Mouse (Mus musculus) monocyte, adult 5-6 weeks (primary cell): ENCODE results near the gene Egf. TPM values are rescaled to one million over a fixed set of nuclear protein-coding genes. Genes with fewer than 3 reads are reported as not detected.

ENCODE experiments used
- ATAC-seq: fragments of 153-309, 156-312 bp; replicated peaks from 2 replicates; pipeline ENCODE4 v1.8.0; 2017; ENCODE audit warnings: mild to moderate bottlenecking; ENCODE audit not compliant: low TSS enrichment, insufficient number of reproducible peaks, severe bottlenecking, poor library complexity, low FRiP score
- total RNA-seq: library from RNA; stranded (forward); fragments of 200-1000, 200-491, 200-594 nt; gene quantifications from 3 replicates; pipeline ENCODE4 v1.2.3, GENCODE M21; 2017

Egf gene
- total RNA-seq, 1 experiment from 2014 or later, result 1.4 TPM

- peak; percentile 63 for ATAC-seq
Observed at GRCm38 (mm10) chr3:129658776-129659175, 96.3 kb downstream of the Egf start.

DNA sequence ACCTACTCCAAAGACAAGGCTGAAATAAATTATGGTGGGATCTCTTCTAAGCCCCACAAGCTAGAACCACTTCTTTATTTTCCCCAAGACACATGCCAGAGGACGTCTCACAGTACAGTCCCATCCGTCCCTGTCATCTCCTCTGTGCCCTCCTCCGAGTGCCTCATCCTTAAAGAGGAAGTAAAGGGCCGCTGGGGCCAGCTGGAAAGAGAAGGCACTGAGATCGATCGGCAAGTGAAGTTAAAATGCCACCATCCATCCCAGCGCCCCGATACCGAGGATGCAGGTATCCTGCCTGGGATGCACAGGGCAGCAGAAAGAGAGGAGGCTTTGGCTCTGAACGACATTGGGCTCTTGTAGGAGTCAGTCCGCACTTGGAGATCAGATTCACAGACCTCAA is 97.3 kb downstream of the Egf start:
- no peak for ATAC-seq

DNA sequence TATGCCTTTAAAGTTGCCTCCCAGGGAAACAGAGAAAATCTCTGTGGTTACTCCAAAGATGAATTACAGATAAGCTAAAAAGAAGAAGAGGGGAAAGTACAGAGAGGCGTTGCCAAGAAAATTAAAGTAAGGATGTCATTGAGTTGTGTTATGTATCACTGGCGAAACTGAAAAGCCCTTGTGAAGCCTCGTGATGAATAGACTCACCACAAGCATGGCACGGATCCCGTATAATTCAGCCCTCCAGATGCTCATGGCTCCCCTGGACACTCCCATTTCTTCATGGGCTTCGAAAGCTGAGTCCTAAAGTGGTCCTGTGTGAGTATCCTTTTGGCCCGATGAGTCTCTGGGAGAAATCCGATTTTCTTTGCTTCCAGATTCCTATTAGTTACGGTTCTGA is 97.9 kb downstream of the Egf start:
- no peak for ATAC-seq

- ATAC-seq, result no peak
Observed at GRCm38 (mm10) chr3:129656540-129656939, 98.6 kb downstream of the Egf start.

DNA sequence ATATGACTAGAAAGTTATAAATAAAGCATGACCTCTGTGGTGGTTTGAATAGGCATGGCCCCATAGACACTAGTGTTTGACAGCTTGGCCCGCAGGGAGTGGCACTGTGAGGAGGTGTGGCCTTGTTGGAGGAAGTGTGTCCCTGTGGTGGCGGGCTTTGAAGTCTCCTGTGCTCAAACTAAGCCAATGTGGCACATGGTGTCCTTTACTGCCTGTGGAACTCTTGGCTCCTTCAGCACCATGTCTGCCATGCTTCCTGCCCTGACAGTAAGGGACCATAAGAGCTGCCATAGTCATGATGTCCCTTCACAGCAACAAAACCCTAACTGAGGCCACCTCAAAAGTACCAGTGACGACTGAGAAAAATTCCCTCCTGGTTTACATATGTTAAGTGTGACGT is 102.6 kb downstream of the Egf start:
- ATAC-seq, result no peak

- no peak for ATAC-seq
Observed at GRCm38 (mm10) chr3:129651765-129652164, 103.4 kb downstream of the Egf start.

DNA sequence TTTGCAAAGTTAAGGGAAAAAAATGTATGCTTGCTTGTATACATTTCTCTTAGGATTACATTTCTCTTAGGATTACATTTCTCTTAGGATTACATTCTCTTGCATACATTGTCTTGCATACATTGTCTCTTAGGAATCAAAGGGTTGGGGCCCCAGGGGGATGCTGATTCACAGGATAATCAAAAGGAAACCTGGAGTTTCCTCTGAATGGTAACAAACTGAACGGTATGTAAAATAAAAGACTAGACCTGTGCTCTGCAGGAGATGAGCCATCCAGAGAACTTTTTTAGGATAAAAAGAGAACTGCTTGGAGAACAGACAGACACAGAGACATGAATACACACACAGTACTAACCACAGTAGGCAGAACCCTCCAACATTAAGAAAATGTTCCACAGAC is 104.2 kb downstream of the Egf start:
- no peak for ATAC-seq

- no peak for ATAC-seq
Observed at GRCm38 (mm10) chr3:129650293-129650612, 104.9 kb downstream of the Egf start.

- ATAC-seq, result no peak
Observed at GRCm38 (mm10) chr3:129649586-129650292, 105.4 kb downstream of the Egf start.

GRCm38 (mm10) chr3:129648598-129648997 is 106.5 kb downstream of the Egf start:
- no peak for ATAC-seq

- no peak for ATAC-seq
Observed at GRCm38 (mm10) chr3:129647312-129647711, 107.8 kb downstream of the Egf start.

GRCm38 (mm10) chr3:129646781-129647180 is 108.3 kb downstream of the Egf start:
- no peak for ATAC-seq

GRCm38 (mm10) chr3:129645409-129645808 is 109.7 kb downstream of the Egf start:
- ATAC-seq, result no peak

DNA sequence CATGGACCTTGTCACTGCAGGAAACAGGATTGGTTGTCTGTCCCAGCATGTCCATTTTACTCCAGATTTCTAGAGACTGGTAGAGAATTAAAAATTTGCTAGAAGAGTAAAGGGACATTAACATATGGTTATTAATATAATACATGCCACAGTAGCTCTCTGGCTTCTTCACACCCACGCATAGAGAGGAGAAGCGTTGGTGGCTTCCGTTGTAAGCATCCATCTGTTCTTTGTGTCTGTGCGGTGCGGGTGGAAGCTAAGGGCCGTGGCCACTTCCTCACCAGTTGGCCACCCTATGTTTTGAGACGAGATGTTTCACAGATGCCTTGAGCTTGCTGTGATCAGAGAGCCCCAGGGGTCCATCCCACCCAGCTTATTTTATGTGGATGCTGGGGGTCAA is 113.5 kb downstream of the Egf start:
- ATAC-seq, result no peak

DNA sequence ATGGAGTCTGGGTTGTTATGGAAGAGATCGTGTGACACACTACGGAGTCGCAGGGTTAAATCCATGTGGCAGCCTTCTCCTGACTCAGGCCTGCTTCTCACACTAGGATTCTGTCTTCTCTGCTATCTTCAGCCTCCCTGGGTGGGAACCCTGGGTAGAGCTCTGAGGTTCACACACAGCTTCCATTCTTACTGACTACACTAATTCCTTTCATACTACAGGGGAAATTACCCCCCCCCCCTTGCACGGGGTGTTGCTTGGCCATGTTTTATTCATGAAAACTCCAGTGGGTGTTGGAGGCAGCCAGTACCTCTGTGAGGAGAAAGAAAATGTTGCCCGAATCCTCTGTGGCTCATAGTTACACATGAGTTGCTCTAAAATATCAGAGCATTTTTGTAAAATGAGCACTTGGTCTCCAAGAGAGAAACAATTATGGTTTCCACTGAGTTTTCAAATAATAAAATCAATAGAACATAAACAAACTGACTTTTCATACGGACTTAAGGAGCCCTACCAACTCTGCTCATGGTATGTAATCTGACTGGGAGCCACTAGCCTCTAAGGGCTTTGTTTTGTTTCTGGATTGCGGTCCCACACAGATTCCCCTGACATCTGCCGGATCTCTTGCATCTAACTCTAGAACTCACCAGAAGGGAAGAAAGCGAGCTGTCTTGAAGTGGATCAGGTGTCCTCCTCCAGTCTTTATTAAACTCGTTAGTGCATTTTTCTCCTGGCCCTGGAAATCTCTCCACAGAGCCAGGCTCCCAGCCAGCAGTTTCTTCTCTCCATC is 114.7 kb downstream of the Egf start:
- ATAC-seq, result no peak

DNA sequence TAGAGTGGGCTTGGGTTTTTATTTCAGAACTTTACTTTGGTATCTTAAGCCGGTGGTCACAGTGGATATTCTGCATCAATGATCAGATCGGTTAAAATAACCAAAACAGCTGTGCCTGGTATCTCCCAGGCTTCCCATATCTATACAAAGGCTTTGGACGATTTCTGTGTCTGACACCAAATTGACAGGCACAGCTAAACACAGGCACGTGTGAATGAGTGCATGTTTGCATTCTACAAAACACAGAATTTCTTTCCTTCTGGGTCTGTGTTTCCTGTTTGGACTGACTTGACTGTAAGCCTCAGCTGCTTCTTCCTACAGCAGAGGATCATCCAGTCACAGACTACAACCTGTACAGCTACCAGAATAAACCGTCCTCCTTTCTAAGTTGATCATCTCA is 115.4 kb downstream of the Egf start:
- no peak for ATAC-seq

DNA sequence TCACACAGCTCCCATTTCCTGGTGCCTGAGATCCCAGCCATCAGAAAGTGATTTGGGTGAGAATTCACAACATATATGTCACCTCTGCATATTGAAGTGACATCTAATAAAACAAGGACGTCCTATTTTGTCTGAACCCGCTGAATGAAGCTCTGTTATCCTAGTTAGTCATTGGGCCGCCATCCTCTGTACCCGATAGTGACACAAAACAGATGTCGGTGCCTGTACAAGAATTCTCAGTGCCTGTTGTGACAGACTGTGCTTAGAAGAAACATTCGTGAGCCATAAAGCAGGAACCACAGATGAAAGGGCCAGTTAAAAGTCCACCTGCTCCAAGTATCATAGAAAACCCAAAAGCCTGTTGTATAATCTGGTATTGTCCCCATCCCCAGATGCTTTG is 117.7 kb downstream of the Egf start:
- no peak for ATAC-seq

DNA sequence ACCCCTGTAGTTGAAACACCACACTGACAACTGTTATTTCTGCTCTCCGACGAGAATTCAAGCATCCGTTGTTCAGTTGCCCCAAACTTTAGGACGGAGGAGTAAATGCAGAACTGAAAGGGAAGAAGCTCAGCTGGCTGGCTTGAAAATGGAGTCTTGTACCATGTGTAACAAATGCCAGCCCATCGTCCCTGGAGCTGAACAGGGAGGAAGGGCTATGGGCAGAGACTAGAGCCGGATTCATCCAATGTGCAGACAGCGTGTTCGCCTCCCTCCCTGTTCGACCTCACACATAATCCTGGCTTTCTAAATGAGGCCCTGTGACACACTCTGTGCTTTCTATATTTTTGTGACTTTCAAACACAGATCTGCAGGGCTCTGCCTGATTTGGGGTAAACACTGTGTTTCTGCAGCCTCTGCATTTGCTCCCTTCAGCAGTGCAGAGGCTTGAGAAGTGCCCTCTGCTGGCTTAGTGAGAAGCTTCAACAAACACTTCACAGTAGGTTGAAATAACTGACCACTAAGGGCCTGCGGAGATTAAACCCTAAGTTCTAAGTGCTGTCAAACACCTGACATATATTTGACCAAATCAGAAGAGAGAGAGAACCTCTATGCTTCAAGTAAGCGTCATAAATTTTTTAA is 120.7 kb downstream of the Egf start:
- ATAC-seq, result no peak

GRCm38 (mm10) chr3:129633518-129633917 is 121.6 kb downstream of the Egf start:
- ATAC-seq, result no peak

GRCm38 (mm10) chr3:129631857-129632256 is 123.3 kb downstream of the Egf start:
- no peak for ATAC-seq
